Mouse (Mus musculus): ENCODE measurements around the gene Lrig1.

DNA sequence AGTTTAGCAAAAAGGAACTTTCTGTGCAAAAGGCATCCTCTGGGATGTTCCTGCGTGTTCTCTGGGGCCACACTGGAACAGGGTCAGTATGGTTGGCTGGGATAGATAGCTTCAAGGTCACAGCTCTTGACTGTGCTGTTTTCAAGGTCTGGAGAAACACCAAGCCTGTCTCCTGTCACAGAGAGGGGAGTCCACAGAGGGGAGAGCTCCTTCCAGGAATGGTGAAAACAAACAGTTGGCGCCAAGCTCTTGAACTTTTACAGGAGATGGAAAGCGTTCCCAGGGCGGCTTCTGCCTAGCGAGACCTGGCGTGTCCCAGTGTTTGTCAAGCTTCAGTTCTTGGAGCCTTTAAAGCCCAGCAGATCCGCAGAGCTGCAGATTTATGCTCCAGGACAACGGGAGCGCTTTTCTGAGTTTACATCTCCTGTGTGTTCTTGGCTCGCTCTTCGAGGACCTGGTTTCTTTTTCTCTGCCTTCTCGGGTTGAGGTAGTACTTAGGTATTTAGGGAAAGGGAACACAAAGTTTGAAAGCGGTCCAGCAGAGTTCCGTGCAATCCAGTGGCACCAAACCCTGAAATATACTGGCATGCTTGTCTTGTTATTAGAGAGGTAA is 40.3 kb upstream of the Lrig1 start:
- TF ChIP-seq EP300 (IDR thresholded peaks at IDR 0.05) (no peak), CTCF (IDR thresholded peaks at IDR 0.05) (no peak)

Data from lung, postnatal 0 days (tissue).